Mouse (Mus musculus) testis, postnatal 14 days (tissue): ENCODE data around the gene Ninl.
"Not testable (repeated sequence)": the region's sequence is repeated elsewhere in the genome, so short reads cannot be mapped to it uniquely, and the experiment has no call there.

Experiments used
- DNase-seq: peaks from one replicate; pipeline ENCODE4 v3.0.0; 2021; ENCODE audit warnings: low spot score

The Ninl gene

DNA sequence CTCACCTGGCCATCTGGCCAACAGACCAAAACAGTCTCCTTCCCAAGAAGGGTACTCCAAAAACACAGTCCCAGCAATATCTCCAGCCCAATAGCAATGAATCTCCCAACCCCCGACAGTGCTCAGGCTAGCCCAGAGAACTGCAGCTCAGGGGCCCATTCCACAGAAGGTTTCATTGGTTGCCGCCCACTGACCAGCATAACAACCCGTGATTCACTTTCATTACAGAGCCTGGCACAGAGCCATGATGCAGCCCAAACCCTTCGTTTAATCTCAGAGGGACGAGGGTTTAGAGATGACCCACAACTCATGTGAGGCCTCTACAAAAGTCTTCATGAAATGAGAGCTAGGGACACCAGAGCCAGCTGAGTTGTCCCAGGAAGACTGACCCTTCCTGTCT is 90.4 kb downstream of the Ninl start:
- DNase-seq: no peak

DNA sequence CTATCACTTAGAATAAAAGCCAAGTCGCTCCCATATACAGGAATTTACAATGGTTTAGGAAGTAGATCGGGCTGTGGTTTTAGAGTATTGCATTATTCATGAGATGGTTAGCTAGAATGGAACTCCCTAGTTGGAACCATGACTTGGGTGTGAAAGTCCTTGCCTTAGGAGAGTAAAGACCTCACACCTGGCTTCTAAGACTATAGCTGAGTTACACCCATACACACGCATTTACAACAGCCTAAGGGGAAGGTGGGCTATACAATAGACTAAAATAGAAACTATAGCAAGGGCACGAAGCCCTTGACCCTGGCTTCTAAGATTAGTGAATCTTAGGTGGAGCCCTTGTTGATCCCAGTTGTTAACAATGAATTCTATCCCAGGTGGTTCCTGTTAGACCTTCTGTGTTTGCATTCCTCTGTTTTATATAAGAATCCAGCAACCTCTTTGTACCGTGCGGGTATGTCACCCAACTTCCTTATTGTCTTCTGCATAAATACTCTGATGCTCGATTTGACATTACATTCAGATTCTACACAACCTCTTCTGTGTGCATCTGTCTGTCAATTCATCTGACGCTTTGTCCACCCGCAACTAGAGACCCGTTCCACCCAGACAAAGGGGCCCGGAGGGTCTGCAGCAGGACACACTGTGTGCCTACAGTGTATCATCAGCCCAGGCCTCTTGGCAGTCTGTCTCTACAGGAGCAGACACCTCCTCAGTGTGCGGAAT is 91.1 kb downstream of the Ninl start:
- not testable (repeated sequence) for DNase-seq

DNA sequence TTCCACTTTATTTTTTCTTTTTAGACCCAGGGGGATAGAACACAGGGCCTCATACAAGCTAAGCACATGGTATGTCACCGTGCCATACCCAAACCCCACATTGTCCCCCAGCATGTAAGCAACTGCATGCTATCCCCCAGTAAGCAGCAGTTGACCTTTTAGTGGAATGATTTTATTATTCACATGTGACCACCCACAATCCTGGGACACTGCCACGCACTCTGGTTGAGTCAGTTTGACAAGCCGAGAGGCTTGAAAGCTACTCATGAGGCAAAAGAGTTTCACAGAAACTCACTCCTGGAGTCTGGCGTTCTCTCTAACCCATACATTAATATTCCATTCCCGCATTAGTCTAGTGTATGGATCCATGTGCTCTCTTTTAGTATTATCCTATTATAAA is 91.8 kb downstream of the Ninl start:
- not testable (repeated sequence) for DNase-seq

DNA sequence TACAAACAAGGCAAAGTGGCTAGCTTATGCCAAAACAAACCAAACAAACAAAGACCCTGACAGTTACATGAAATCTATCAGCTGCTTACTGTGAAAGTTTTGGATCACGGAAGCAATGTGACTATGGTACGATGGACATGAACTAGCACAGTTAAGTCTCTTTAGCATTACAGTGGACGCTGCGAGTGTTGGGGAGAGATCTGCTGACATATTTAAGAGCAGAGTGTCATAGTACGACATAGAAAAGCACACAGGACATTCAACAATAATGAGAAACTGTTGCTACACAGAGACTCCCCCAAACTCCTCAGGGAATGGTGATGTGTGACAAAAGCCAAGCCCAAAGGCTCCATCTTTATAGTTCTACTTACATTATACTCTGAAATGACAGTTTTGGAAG is 95.2 kb downstream of the Ninl start:
- no peak for DNase-seq

DNA sequence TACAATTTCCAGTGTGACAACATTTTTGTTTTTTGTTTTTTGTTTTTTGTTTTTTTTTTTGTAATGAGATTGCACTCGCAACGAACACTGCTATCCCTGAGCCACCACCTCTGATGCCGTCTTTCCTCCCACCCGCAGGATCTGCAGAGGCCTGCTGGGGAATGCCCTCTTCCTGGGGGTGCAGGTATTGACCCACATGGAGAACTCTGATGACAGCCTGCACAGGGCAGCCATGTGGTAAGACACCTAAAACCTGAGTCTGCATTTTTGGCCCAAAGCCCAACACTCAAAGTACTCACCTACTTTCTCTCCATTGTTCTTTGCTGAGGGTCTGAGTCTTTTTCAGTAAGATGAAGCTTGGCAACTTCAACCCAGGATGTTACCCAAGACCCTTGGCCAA is 104.5 kb downstream of the Ninl start:
- DNase-seq: no peak

DNA sequence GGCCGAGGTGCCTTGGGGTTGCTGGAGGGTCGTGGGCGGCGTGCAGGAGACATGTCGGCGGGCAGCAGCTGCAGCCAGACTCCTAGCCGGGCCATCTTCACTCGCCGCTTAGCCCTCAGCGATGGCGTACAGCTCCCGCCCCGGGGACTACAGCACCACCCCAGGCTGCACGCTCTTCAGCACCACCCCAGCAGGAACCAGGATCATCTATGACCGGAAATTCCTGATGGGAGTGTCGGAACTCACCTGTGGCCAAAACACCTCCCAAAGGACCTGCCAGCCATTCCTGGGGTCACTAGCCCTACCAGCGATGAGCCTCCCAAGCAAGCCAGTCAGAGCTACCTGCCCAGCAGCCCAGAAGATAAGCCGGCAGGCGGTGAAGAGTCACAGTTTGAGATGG is 105.7 kb downstream of the Ninl start:
- no peak for DNase-seq

DNA sequence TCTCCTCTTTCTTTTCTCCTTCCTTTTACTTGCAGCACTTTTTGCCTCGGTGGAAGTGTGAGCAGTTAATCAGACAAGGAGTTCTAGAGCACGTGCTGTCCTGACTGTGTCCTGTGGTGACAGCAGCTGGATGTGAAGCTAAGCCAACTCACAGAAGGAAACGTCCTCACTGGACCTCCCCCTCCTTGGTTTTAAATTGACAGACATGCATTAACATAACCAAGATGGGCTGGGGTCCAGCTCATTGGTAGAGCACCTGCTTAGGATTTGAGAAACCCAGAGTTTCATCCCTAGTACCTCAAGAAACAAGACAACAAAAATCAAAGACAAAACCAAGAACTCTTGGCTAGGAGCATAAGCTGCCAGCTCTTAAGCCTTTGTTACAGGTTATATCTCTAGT is 108.4 kb downstream of the Ninl start:
- no peak for DNase-seq

DNA sequence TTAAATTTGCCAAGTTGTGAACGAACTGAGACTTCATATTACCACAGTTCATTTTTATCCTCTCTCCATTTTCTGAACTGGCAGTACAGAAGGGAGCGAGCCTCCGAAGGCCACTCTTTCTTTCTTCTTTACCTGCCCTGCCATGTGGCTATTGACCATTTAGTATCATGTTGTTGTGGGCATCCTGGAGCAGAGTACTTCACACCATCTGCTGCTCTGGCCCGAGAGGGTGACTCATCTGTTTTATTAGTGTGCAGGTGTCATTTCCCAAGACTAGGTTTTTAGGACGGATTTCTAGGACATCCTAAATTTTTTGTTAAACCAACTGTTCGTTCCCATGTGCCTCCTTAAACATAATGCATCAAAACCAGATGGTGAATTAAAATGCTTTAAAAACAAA is 110.0 kb downstream of the Ninl start:
- DNase-seq: no peak

DNA sequence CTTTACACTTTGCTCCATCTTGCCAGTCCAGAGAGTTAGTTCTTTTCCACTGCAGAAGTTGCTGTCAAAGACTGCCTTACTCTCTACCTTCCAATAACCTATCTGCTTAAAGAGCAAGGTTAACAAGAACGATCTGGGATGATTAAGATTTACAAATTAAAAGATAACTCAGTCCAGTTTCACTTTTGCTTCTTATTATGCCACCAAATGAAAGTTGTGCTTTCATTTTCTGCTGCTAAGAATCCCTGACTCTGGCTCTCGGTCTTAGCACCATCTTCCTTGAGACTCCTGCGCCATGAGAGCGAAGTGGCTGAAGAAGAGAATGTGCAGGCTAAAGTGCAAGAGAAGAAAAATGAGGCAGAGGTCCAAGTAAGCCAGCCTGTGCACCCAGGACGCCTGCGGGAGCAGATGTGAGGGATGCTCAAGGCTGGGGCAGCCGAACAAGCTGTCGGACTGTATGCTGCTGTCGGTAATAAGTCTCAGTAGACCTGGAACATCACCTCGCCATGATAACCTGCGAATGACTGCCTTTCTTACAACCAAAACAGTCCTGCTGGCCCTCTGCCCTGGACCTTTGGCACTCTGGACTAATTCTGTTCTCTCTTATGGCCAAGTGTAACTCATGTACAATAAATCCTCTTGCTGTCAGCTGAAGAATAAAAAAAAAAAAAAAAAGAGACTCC is 112.0 kb downstream of the Ninl start:
- DNase-seq: no peak

DNA sequence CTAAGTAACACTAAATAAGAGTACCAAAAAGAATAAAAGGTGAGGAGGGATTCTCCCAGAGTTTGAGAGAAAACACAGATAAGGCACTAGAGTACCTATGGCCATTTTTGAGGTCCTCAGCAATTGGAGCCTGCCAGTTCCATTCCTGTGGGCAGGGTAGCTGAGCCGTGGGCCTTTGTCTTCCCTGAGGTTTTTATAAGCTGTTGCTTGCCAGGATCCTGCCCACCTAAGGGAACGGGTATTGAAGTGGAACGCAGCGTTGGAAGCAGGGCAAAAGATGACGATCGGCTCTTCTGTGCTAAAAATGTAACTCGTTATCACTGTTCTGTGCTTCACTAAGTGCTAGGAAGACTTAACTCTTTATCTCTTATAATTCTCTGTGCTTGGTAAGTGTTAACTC is 115.7 kb downstream of the Ninl start:
- no peak for DNase-seq

DNA sequence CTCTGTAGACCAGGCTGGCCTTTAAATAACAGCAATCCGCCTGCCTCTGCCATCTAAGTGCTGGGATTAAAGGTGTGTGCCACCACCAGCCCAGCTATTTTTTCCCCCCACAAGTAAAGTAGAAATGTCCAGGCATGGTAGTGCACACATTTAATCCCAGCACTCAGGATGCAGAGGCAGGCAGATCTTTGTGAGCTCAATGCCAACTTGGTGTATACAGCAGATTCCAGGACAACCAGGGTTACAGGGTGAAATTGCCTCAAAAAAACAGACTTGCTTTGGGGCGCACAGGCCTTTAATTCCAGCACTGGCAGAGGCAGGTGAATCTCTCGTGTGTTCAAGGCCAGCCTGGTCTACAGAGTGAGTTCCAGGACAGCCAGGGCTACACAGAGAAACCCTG is 116.2 kb downstream of the Ninl start:
- DNase-seq: no peak

DNA sequence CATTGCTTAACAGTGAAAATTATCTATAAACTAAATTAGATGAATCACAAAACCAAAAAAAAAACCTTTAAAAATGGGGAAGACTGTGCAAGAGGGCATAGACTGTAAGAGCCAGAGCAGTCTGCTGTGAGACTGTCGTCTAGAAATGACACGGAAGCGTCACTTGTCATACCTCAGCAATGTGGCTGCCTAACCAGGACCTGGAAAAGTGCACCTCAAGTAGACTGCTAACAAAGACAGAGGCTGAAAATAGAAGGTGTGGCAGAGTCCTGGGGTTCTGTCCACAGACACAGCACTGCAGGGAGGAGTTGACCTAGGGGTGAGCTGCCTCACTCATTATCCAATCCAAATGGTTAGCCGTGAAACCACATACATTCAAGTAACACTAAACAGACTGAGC is 117.0 kb downstream of the Ninl start:
- DNase-seq: no peak

DNA sequence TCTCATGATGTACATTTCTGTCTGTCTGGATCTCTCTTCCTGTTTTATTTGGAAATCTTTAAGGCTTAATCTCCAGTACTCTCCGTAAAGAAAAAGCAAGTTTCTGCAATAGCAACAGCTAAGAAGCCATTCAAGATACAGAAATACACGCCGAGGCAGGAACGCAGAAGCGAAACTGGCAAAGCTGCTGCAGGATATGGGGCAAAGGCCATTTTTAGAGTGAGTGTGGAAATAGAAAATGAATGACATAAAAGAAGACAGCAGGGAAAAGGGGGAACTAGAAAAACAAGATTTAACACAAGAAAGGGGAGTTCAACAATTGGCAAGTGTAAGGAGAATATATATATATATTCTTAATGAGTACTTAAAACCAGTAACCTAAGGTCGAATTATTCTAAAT is 117.5 kb downstream of the Ninl start:
- no peak for DNase-seq

DNA sequence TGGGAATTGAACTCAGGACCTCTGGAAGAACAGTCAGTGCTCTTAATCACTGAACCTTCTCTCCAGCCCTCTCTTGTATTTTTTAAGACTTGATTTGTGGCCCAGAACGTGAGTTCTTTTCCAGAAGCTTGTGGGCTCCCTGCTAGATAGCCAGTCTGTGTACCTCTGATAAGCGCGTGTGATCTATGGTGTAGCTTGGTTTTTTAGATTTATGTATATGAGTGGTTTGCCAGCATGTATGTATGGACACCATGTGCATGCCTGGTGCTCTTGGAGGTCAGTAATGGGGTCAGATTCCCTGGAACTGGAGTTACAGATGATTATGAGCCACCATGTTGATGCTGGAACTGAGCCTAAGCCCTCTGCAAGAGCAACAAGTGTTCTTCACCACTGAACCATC is 118.6 kb downstream of the Ninl start:
- no peak for DNase-seq

DNA sequence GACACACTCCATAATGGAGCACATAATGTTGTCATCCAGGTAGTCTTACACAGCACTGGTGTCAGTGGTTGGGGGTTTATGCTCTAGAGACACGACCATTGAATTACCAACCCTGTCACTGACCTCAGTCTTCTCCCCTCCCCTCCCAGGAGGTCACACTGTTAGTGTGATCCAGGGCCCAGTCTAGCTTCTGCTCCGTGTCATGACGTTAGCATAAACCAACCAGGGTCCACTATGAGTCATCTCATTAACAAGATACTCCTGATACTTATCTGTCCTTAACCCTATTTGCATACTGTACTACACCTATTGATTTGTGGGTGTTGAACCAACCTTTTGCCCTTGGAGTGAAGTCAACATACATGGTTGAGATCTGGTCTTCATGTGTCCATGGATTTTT is 120.5 kb downstream of the Ninl start:
- DNase-seq: no peak

DNA sequence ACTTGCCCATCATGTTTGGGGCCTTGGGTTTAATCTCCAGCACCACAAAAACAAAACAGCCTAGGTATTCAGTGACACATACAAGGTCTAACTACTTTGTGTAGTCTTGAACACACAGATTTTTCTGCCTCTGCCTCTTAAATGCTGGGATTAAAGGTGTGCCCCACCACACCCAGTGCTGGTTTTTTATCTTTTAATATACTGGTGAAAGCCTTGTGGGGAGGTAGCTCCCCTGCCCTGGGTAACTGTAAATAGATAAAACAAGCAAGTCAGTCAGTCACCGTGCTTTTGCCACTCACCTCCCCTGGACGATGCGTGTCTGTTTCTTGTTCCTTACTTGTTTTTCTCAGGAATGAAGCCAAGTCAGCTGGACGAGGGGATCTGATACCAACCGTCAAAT is 123.4 kb downstream of the Ninl start:
- DNase-seq: no peak

DNA sequence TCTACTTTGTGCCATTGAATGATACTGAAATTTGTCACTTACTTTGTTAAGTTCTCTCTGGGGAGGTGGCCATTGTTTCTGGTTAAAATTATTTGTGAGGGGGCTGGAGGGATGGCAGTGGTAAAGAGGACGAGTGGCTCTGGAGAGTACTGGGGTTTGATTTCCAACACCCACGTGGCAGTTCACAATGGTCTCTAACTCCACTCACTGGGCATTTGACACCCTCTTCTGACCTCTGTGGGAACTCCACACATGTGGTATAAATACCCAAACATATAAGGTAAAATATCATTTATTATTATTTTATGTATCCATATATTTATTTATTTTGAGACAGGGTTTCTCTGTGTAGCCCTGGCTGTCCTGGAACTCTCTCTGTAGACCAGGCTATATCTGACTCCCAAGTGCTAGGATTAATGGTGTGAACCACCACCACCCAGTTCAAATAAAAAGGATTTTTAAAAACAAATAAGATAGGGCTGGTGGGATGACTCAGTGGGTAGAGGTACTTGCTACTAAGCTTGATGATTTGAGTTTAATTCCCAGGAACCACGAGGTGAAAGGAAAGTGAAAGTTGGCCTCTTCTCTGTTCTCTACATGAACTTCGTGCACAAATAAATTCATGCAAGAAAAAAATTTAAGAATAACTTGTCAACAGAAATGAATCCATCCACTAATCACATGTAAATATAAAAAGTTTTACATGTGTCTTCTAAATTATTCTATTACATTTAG is 124.2 kb downstream of the Ninl start:
- DNase-seq: no peak

DNA sequence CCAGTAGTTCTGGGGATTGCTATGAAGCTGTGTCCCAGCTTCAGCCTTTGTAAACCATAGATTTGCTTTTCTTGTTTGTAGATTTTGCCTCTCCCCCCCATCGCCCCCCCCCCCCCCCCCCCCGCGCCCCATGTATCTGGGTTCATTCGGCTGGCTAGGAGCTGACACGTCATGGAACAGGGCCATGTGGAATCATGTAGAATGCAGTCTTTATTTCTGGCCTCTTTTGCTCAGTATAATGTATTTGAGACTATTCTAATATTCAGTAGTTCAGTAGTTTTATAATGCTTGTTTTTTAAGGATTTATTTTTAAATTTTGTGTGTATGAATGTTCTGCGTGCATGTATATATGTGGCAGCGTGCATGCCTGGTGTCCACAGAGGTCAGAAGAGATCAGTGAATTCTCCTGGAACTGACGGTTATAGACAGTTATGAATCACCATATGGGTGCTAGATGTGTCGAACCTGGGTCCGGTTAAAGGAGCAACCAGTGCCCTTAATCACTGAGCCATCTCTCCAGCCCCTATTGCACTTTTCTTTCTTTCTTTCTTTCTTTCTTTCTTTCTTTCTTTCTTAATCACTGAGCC is 128.8 kb downstream of the Ninl start:
- no peak for DNase-seq

DNA sequence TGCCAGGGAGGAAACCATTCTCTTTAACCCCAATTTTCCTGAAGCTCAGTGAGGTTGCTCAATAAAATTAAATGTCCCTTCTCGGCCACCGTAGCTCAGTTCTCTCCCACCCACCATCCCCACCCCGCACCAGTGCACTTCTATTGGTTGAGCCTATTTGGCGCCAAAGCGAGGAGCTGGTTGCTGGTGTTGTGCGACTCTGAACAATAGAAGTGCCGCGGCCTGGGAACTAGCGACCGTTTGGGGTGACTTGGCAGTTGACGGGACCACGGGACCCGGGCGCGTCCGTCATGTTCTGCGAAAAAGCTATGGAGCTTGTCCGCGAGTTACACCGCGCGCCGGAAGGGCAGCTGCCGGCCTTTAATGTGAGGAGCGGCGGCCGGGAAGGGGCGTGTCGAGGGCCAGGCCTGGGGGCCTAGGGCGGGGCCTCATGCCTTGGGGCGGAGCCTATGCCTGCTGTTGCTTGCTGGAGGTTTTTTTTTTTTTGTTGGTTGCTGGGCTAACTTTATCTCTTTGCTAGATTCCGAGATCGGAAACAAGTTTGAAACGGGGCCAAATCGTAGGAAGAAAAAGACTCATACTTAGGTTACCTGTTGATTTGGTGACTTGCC is 129.6 kb downstream of the Ninl start:
- peak; percentile 92 for DNase-seq

DNA sequence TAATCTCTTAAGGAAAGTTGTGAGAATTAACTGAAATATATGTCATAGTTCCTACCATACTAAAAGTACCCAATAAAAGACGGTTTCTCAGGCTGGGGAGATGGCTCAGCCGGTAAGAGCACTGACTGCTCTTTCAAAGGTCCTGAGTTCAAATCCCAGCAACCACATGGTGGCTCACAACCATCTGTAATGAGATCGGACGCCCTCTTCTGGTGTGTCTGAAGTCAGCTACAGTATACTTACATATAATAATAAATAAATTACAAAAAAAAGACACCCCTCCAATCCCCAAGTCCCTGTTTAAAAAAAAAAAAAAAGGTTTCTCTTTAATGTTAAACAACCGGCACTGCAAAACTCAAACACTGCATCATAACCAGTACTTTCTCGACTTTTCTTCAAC is 130.3 kb downstream of the Ninl start:
- not testable (repeated sequence) for DNase-seq

DNA sequence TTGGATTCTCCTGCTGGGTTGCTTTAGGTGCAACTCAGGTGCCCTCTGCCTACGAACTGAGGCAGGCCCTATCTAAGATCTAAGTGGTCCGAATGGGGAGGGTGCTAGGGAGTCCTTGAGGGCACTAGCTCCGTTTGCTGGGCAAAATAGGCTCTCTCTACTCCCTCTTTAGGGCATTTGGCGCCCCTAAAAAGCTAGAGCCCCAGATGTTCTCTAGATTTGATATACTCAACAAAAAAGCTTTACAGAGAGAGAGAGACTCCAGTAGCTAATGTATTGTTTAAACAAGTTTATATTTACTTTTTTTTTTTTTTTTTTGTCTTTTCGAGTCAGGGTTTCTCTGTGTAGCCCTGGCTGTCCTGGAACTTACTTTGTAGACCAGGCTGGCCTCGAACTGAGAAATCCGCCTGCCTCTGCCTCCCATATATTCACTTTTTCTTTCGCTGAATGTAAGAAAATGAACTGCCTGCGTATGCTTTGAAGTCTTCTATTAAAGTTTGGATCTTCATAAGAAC is 134.2 kb downstream of the Ninl start, which contains the start of gene Gins1:
Gene Gins1 (plus strand): TSS at position 465 of the 515 bp plus-strand sequence.
- no peak for DNase-seq

DNA sequence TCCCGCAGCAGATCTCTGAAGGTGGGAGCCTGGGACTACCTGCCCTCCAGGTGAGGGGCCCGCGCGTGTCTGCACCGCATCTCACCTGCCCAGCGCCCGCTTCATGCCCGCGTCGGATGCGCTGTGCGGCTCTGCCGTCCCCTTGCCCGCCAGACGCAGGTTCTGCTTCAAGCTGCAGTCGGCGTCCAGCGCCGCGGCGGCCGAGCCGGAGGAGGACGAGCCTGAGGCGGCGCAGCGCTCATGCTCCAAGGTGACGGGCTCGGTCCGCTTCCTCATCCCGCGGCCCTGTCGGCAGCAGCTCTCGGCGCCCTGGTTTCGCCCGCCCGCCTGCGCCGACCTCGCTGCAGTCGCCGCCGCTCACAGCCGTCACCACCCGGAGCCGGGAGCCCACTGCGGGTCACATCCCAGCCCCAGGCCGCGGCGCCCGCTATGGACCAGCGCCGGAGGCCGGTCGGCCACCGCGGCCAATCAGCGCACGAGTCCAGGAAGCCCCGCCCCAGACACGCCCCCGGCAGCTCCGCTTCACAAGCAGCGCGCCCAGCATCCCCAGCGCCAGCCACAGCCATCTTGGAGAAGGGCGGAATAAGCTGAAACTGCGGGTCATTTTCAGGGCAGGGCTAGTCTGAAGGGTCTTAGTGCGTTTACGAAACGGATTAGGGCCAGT is 134.8 kb downstream of the Ninl start, which contains the start of gene Abhd12:
Gene Abhd12 (minus strand): TSS at position 470 of the 664 bp plus-strand sequence.
- DNase-seq: peak; percentile 98
